Comparison of ENCODE assay signal across 23 mouse cellular contexts in the genomic region with DNA sequence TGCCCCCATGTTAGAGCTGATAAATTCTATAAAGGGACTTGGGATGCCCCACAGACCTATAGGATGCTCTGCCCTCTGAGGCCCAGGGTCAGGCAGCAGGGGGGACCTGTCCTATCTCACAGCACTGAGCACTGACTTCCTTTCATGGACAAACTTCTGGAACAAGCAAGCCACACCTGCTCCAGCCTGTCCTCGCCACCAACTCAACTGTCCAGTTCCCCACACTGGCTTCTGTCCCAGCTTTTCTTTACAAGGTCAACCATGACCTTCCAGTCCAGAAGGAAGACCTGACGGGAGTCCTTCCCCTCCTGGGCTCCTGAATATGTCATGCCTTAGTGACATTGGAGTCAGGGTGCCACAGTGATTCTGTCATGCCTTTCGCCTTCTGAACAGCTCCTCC. TPM values are rescaled to one million over a fixed set of nuclear protein-coding genes. Genes with fewer than 3 reads are reported as not detected.
DNase-seq lines count a peak whose midpoint lies in the region; ATAC-seq lines count a peak whose summit lies in the region.
"Had no signal": no experiment of that assay in that cellular context is flagged by ENCODE, and none has a peak within 500 bp of the region (broad histone marks: within the 10 kb centered on the region; RNA-seq: fewer than 3 reads in every experiment).

No protein-coding gene starts in this region.

- DNase-seq in adrenal gland, adult (ENCODE audit: inconsistent age in 2 of 2, low spot score in 1 of 2), result peak; percentile 12 to 54
- no peak for DNase-seq in adrenal gland, adult 18-20 months (ENCODE audit: low spot score in 2 of 2)
- DNase-seq in heart, adult 18-20 months, result peak; percentile 49 to 71
- DNase-seq in heart, postnatal 25 days (ENCODE audit: low spot score), result no peak
- peak; percentile 67 for DNase-seq in heart, postnatal 4 days
- DNase-seq in lung, postnatal 10 days, result no peak
- no peak for DNase-seq in cerebellum, postnatal 25 days
- DNase-seq: cerebellum, adult 11-12 months; kidney, postnatal 36 days; lung, postnatal 4 days; retina, postnatal 1 day; thymus, postnatal 14 days had no signal

- no peaks in the 10 kb centered on the region for H3K9me3 ChIP-seq in heart, embryonic 13.5 days
- H3K9me3 ChIP-seq: forebrain, embryonic 12.5 days; kidney, embryonic 15.5 days; lung, embryonic 15.5 days; midbrain, embryonic 15.5 days; neural tube, embryonic 13.5 days had no signal

- no peak overlapping the region for H3K4me3 ChIP-seq in heart, embryonic 13.5 days
- H3K4me3 ChIP-seq: forebrain, embryonic 12.5 days; kidney, embryonic 15.5 days; lung, embryonic 15.5 days; midbrain, embryonic 15.5 days; neural tube, embryonic 13.5 days had no signal

- peak overlapping the region; percentile 14; the same call in 1 of the 2 replicates for H3K4me2 ChIP-seq in heart, embryonic 13.5 days
- H3K4me2 ChIP-seq: forebrain, embryonic 12.5 days; kidney, embryonic 15.5 days; lung, embryonic 15.5 days; midbrain, embryonic 15.5 days; neural tube, embryonic 13.5 days had no signal

- intact Hi-C loops in heart, postnatal 25 days (cut with DNase I), result no loop called here

- H3K9ac ChIP-seq in heart, embryonic 13.5 days, result no peak overlapping the region; the same call in 1 of the 2 replicates
- H3K9ac ChIP-seq: forebrain, embryonic 12.5 days; kidney, embryonic 15.5 days; liver, embryonic 14.5 days; lung, embryonic 15.5 days; midbrain, embryonic 15.5 days; neural tube, embryonic 13.5 days had no signal

- H3K4me1 ChIP-seq in heart, embryonic 13.5 days, result peaks cover 26% of the 10 kb centered on the region
- H3K4me1 ChIP-seq: forebrain, embryonic 12.5 days; kidney, embryonic 15.5 days; lung, embryonic 15.5 days; midbrain, embryonic 15.5 days had no signal

- H3K27ac ChIP-seq in heart, embryonic 13.5 days (replicated peaks), result peak overlapping the region; percentile 89
- H3K27ac ChIP-seq: forebrain, embryonic 12.5 days; hindbrain, postnatal 0 days; kidney, embryonic 15.5 days; liver, embryonic 14.5 days; lung, embryonic 15.5 days; midbrain, embryonic 15.5 days; neural tube, embryonic 13.5 days had no signal

- 59% methylated on average over 3 of the region's 3 CpGs for WGBS in heart, embryonic 13.5 days

- 0 out of 2 replicates have a peak, but pooled peaks cover 3% of the 10 kb centered on the region for H3K27me3 ChIP-seq in heart, embryonic 13.5 days (replicated peaks)
- H3K27me3 ChIP-seq: kidney, embryonic 15.5 days; lung, embryonic 15.5 days; midbrain, embryonic 15.5 days; neural tube, embryonic 13.5 days had no signal

- H3K36me3 ChIP-seq in heart, embryonic 13.5 days, result no peaks in the 10 kb centered on the region
- H3K36me3 ChIP-seq: forebrain, embryonic 12.5 days; kidney, embryonic 15.5 days; lung, embryonic 15.5 days; midbrain, embryonic 15.5 days; neural tube, embryonic 13.5 days had no signal

- ATAC-seq in heart, embryonic 13.5 days (ENCODE audit: extremely low read depth, insufficient number of reproducible peaks, low FRiP score, low TSS enrichment), result no peak
- ATAC-seq: activated CD4-positive, CD25-positive, alpha-beta regulatory T cell, adult 4 months; hindbrain, postnatal 0 days; intestine, embryonic 16.5 days; midbrain, embryonic 15.5 days had no signal

RNA-seq across cellular contexts. Expression of gene Casq2, which starts 13.6 kb away (rescaled TPM):
- total RNA-seq in adrenal gland, adult 18-20 months (2021), result 1 to 10 TPM in 1 of 2 experiments, under 1 TPM in 1; 0.96 to 1.9 TPM
- 100 to 1,000 TPM; 895 to 982 TPM for total RNA-seq in heart, adult 18-20 months (2021)
- 1,000 to 10,000 TPM; 1,096 to 1,107 TPM for total RNA-seq in heart, postnatal 25 days (2021)
- 196 and 217 TPM in 2 replicates for polyA plus RNA-seq in heart, embryonic 13.5 days (2015; fragmentation: Nextera tagmentation; extraction: Ambion mirVana)
- total RNA-seq in heart, postnatal 4 days (2021), result 100 to 1,000 TPM; 914 to 961 TPM
- total RNA-seq: hematopoietic stem cell, adult 5-6 weeks had no signal
- polyA plus RNA-seq: activated CD4-positive, CD25-positive, alpha-beta regulatory T cell, adult 4 months had no signal

Comparison
In these comparisons a context has a peak if more than half of its experiments do, and no peak if none do; other contexts are left out.
1. DNase-seq: peak in adrenal gland, adult (2 of 2), heart, adult 18-20 months (2 of 2) and heart, postnatal 4 days (single experiment); none in adrenal gland, adult 18-20 months (0 of 2), heart, postnatal 25 days (single experiment), lung, postnatal 10 days (single experiment) and cerebellum, postnatal 25 days (0 of 2).
2. RNA of gene Casq2, which starts 13.6 kb away (total RNA-seq): 1,096 to 1,107 TPM in heart, postnatal 25 days, 895 to 982 TPM in heart, adult 18-20 months and 914 to 961 TPM in heart, postnatal 4 days; 0.96 to 1.9 TPM in adrenal gland, adult 18-20 months; every median in the first group is over 100 times any median in the second.